Mouse (Mus musculus): ENCODE measurements at regions not wholly inside any gene's neighbourhood (a gene's known extent, or its start where the extent isn't known, plus 50 kb on each side); places are given as distances from the start of the nearest gene placed in this dataset.
A peak's percentile ranks its signal among the peaks of the same experiment; 100 is the strongest.

GRCm38 (mm10) chr10:99460847-99461445 lies 197.9 kb downstream of the Dusp6 start:
- DNase-seq (ENCODE audit: low spot score in 2 of 2), result peak; percentile 53 to 55

- DNase-seq (ENCODE audit: low spot score in 2 of 2), result peak; percentile 53 to 54
Observed at GRCm38 (mm10) chr10:99461446-99461966, 198.5 kb downstream of the Dusp6 start.

- DNase-seq (ENCODE audit: low spot score in 2 of 2), result no peak
Observed at GRCm38 (mm10) chr10:99466695-99467094, 203.7 kb downstream of the Dusp6 start.

- DNase-seq (ENCODE audit: low spot score in 2 of 2), result no peak
Observed at GRCm38 (mm10) chr10:99467319-99467842, 204.3 kb downstream of the Dusp6 start.

DNA sequence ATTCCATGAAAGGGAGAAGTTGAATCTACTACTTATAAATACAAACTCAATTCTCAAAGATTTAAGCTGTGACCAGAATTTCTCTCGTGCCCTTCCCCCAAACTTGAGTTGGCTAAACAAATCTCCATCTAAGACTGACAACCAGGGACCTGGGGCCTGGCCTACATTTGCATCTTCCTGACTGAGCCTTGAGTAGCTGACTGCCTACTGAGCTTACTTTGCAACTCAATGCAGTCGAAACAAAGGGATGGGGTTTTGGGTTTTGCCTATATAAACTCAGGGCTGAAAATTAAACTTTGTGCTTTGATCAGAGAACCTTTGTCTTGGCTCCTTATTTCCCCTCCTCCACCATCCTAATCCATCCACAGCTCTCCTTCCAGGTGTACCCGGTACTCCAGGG lies 205.9 kb downstream of the Dusp6 start:
- no peak for DNase-seq (ENCODE audit: low spot score in 2 of 2)

DNA sequence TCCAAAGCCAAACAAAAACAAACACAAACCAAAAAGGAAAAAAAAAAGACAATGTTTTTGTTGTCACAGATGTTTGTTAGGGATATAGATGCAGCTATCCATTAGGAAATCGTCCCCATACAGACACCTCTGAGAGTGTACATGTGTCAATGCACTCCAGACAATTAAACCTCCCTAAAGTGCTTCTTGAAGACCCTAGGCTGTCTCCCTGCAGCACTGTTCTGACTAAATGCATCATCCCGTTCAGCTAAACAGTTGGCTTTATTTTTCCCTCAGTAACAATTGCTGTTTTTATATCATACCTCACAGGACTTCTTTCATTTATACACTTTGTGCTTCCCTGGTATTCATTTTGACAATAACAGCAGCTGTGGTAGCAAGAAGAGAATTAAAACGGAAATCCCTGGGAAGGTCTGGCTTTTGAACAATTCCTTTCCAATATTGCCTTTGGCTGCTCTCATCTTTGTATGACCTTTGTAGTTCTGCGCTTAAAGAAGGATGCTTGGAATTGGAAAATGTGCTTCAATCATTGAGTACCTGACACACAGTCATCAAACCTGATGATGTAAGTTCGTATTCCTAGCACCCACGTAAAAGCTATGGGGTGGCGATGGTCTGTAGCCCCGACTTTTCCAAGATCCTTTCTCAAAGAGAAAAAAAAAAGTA lies 208.9 kb downstream of the Dusp6 start:
- no peak for DNase-seq (ENCODE audit: low spot score in 2 of 2)

DNA sequence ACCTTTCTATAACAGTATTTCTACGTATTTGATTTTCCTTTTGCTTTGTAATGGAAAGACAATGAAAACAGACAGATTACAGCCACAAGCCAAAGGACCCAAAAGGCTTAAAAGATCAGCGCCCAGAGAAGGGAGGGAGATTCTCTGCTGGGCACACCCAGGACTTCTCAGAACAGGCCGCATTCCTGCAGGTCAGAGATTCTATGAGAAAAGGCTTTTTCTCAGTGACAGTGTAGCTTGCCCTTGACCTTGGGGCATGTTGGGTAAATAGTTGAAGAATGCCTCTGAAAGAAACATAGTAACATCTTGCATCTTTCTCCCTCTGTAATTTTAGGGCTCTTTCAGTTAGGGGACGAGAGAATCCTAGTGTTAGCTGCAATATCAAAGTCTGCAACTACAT lies 209.8 kb downstream of the Dusp6 start:
- DNase-seq (ENCODE audit: low spot score in 2 of 2), result no peak

DNA sequence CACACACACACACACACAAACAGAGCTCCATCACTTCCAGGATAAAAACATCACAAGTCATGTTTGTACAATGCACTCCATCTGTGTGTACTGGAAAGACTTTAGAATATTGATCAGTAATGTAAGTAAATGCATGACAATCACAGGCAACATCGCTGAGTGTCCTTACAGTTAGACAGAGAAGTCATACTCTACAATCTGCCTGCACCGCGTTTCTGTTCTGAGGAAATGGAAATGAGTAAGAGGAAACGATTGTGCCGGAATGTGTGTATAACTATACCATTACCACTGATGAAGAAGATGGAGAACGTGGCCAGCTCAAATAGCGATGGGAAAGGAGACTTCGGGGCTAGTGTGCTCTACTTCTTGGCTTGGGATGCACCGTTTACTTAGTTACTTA lies 210.7 kb downstream of the Dusp6 start:
- DNase-seq (ENCODE audit: low spot score in 2 of 2), result no peak

- DNase-seq (ENCODE audit: low spot score in 2 of 2), result no peak
Observed at GRCm38 (mm10) chr10:99474546-99474945, 211.5 kb downstream of the Dusp6 start.

- DNase-seq (ENCODE audit: low spot score in 2 of 2), result no peak
Observed at GRCm38 (mm10) chr10:99476214-99476613, 213.2 kb downstream of the Dusp6 start.

DNA sequence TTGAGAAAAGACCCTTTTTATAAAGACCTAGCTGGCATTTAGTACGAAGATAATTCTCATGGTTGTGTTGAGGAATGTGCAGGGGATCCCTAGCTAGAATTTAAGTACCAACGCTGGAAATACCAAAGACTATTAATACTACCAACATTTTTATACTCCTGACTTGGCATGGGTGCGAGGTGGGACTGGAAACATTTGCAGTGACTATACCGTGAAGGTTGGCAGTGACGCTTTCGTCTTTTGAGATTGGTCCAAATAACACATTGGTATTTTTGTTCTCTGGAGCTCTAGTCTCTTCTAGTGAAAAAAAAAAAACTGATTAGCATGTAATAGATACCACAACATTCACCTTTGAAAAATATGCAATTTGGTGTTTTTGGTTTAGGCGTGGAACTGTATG lies 213.7 kb downstream of the Dusp6 start:
- DNase-seq (ENCODE audit: low spot score in 2 of 2), result peak; percentile 59 to 73

- peak in 1 of 2 experiments; percentile 65 for DNase-seq (ENCODE audit: low spot score in 2 of 2)
Observed at GRCm38 (mm10) chr10:99480573-99480972, 217.5 kb downstream of the Dusp6 start.

- DNase-seq (ENCODE audit: low spot score in 2 of 2), result no peak
Observed at GRCm38 (mm10) chr10:99482009-99482408, 219.0 kb downstream of the Dusp6 start.

DNA sequence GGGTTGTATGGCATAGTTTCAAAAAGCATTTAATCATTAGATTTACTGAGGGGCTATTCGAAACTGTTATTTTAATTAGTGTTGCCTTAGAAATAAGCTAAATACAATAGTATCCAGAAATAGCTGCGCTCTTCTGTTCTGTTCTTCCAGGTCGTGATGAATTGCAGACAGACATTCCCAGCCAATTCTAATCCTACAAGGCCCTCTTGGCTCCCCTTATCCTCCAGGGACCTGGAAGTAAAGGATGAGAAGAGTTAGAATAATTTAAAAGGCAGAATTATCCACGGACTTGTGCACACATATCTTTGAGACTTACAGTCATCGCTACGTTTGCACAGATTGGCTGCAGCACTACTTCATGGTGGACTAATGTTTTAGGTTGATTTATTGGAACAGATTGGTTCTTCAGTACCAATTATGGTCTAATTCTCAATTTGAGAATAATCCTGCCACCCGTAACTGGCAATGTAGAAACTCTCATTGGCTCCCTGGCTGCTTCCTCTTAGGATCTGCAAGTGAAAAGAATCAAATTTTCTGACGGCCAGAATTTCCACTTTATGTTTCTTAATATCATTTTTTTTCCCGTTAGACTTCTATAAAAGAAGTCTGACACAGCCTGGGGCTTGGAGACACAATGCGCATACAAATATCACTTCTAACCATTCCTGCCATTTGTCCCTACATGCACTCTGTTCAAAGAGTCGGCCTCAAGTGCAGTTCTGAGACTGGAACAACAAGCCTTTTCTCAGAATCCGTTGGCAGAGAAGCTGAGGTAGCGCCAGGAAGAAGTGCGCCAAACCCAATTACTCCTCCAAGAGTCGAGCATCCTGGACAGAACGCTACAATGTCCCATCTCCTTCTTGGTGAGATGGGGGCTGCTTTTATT lies 225.4 kb downstream of the Dusp6 start:
- peak; percentile 68 to 76 for DNase-seq (ENCODE audit: low spot score in 2 of 2)

DNA sequence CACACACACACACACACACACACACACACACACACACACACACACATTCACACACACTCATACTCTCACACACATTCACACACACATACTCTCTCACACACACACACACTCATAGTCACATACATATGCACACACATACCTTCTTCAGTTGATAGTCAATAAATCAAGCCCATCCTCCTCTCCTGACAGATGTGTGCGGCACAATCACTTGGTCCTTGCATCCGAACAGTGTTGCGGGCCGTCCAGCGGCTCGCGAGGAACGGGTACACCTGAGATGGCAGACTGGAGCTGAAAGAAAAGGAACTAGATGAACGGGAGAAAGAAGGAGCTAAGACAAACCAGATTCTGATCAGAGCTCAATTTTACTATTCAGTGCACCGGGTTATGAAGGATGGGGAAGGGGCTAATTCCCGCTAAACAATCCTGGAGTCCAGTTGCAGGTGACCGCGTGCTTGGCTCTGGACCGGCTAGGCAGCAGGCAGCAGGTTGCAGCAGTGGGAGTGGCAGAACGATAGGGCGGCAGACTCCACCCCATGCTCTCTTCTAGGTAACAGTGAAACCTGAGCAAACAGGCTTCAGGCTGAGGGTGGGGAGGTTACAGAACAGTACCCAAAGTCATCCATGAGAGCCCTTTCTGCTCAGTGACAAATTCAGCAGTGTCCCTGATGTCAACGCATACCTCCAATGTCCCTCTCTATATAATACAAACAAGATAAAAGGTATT lies 247.8 kb downstream of the Csl start:
- DNase-seq (ENCODE audit: low spot score in 2 of 2), result no peak

- no peak for DNase-seq (ENCODE audit: low spot score in 2 of 2)
Observed at GRCm38 (mm10) chr10:99517944-99518343, 241.5 kb downstream of the Csl start.

GRCm38 (mm10) chr10:99519479-99519878 lies 240.0 kb downstream of the Csl start:
- DNase-seq (ENCODE audit: low spot score in 2 of 2), result peak in 1 of 2 experiments; percentile 65

- DNase-seq (ENCODE audit: low spot score in 2 of 2), result no peak
Observed at GRCm38 (mm10) chr10:99523817-99524216, 235.6 kb downstream of the Csl start.

GRCm38 (mm10) chr10:99524273-99525212 lies 234.9 kb downstream of the Csl start:
- DNase-seq (ENCODE audit: low spot score in 2 of 2), result peak; percentile 65 to 68

DNA sequence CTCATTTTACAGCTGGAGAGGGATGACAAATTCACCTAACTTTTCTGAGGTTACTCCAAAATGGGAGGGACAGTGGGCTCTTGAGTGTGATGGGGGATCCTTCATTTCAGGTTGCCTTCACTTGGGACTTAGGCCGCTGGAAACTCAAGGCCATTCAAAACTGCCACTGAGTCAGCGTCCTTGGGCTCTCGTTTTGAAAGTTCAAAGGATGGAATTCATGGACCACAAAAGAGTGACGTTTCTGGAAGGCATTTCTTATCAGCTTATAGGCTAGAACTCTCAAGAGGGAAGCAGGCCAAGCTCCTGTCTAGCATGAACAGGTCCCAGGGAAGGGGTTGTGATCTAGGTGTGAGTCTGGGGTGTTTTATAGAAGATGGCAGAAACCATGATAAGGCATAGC lies 233.3 kb downstream of the Csl start:
- no peak for DNase-seq (ENCODE audit: low spot score in 2 of 2)

Measured in right cerebral cortex, postnatal 10 days (tissue).